Mouse (Mus musculus) myocyte (in vitro differentiated cells): ENCODE measurements around the gene Lrif1. TPM values are rescaled to one million over a fixed set of nuclear protein-coding genes. Genes with fewer than 3 reads are reported as not detected.
"Not testable (repeated sequence)": the region's sequence is repeated elsewhere in the genome, so short reads cannot be mapped to it uniquely, and the experiment has no call there.

Source experiments
- H3K27me3 ChIP-seq: one replicate; pipeline ENCODE4 v1.6.1; 2011; ENCODE audit not compliant: control insufficient read depth, insufficient read depth, insufficient read length
- H3K36me3 ChIP-seq: one replicate; pipeline ENCODE4 v1.6.1; 2011; ENCODE audit not compliant: control insufficient read depth, insufficient read depth
- H3K4me2 ChIP-seq: one replicate; pipeline ENCODE4 v1.6.1; 2011; ENCODE audit warnings: low read depth, control low read depth
- H3K4me3 ChIP-seq: one replicate; pipeline ENCODE4 v1.5.1; 2011; ENCODE audit warnings: mild to moderate bottlenecking, control low read depth, moderate library complexity
- H3K79me2 ChIP-seq: one replicate; pipeline ENCODE4 v1.6.1; 2011; ENCODE audit not compliant: control insufficient read depth, insufficient read depth
- H3ac ChIP-seq: one replicate; pipeline ENCODE4 v1.6.1; 2011; ENCODE audit not compliant: control insufficient read depth, insufficient read length
- CEBPB ChIP-seq: IDR thresholded peaks from 2 replicates; pipeline ENCODE4 v1.6.1; 2011; ENCODE audit warnings: mild to moderate bottlenecking, moderate library complexity; ENCODE audit not compliant: poor library complexity, insufficient read depth, severe bottlenecking
- E2F4 ChIP-seq: IDR thresholded peaks from one replicate; pipeline ENCODE4 v1.6.1; 2011; ENCODE audit warnings: mild to moderate bottlenecking, control low read depth, moderate library complexity; ENCODE audit not compliant: insufficient read depth
- MAX ChIP-seq: IDR thresholded peaks from one replicate; pipeline ENCODE4 v1.6.1; 2011; ENCODE audit warnings: low read depth, mild to moderate bottlenecking, control low read depth
- MYOD1 ChIP-seq, 3 experiments: IDR thresholded peaks; one replicate each; pipeline ENCODE4 v1.6.1; 2011; ENCODE audit warnings: control low read depth in 2 of 3, low read depth in 2 of 3, mild to moderate bottlenecking in 2 of 3, moderate library complexity in 1 of 3; ENCODE audit not compliant: insufficient read length in 2 of 3, control insufficient read depth in 1 of 3
- MYOG ChIP-seq, 3 experiments: IDR thresholded peaks; one replicate each; pipeline ENCODE4 v1.6.1; 2011; ENCODE audit warnings: control low read depth in 2 of 3, low read depth in 2 of 3, mild to moderate bottlenecking in 2 of 3; ENCODE audit not compliant: insufficient read length in 2 of 3, control insufficient read depth in 1 of 3, insufficient read depth in 1 of 3
- POLR2A ChIP-seq: IDR thresholded peaks from one replicate; pipeline ENCODE4 v1.6.1; 2011; ENCODE audit warnings: low read depth, mild to moderate bottlenecking, control low read depth, moderate library complexity; ENCODE audit not compliant: insufficient read length
- POLR2AphosphoS2 ChIP-seq: IDR thresholded peaks from one replicate; pipeline ENCODE4 v1.6.1; 2011; ENCODE audit warnings: low read depth, control low read depth; ENCODE audit not compliant: insufficient read length
- REST ChIP-seq: IDR thresholded peaks from one replicate; pipeline ENCODE4 v1.6.1; 2011; ENCODE audit warnings: mild to moderate bottlenecking, control low read depth, moderate library complexity; ENCODE audit not compliant: insufficient read depth, insufficient read length
- SRF ChIP-seq: IDR thresholded peaks from one replicate; pipeline ENCODE4 v1.6.1; 2011; ENCODE audit warnings: low read depth; ENCODE audit not compliant: control insufficient read depth, insufficient read length
- TCF12 ChIP-seq: IDR thresholded peaks from one replicate; pipeline ENCODE4 v1.6.1; 2011; ENCODE audit warnings: mild to moderate bottlenecking, control low read depth; ENCODE audit not compliant: poor library complexity, insufficient read depth, severe bottlenecking
- TCF3 ChIP-seq: IDR thresholded peaks from one replicate; pipeline ENCODE4 v1.6.1; 2011; ENCODE audit warnings: low read depth, control low read depth; ENCODE audit not compliant: insufficient read length
- USF1 ChIP-seq: IDR thresholded peaks from one replicate; pipeline ENCODE4 v1.6.1; 2011; ENCODE audit warnings: low read depth, mild to moderate bottlenecking, control low read depth, moderate library complexity
- polyA plus RNA-seq: library from polyadenylated mRNA; unstranded; fragments of >200 nt; fragmentation: generic; extraction: Trizol; gene quantifications from one replicate; pipeline ENCODE4 v1.2.1, GENCODE M21; 2012; ENCODE audit warnings: missing spikeins

Gene Lrif1
- 9.7 TPM for polyA plus RNA-seq

DNA sequence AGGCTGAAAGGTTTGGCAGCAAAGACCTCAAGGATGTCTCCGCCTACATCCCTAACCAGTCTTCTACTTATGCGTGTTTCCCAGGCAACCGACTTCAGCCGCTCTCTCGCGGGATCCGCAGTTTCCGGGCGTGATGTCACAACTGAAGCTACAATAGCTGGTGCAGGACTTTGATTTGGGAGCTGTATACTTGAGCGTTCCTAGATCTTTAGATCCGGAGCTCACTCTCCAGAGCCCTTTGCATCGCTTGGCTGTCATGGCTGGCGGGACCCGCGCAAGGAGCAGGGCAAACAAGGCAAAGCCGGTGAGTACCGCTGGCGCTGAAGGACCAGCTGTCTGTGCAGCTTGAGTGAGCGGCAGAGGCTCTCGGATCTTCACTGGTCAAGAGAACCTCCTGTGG, at the start of gene Lrif1:
Gene Lrif1, plus strand, starts transcription at position 158 of the 400 bp plus-strand sequence.
- H3K27me3 ChIP-seq = no peaks in the 10 kb centered on the region
- no peak for TF ChIP-seq TCF3
- no peak for TF ChIP-seq MAX
- no peak for TF ChIP-seq USF1
- TF ChIP-seq MYOD1 (IDR thresholded peaks at IDR 0.05; ENCODE audit: control insufficient read depth in 1 of 3, insufficient read length in 2 of 3, low read depth in 2 of 3) = peak in 1 of 3 experiments; percentile 3
- TF ChIP-seq MYOG (IDR thresholded peaks at IDR 0.05; ENCODE audit: control insufficient read depth in 1 of 3, insufficient read depth in 1 of 3, insufficient read length in 2 of 3, low read depth in 2 of 3) = no peak
- TF ChIP-seq CEBPB = no peak
- TF ChIP-seq E2F4 = no peak
- no peak for TF ChIP-seq SRF
- TF ChIP-seq REST = no peak
- no peak for TF ChIP-seq POLR2AphosphoS2
- TF ChIP-seq POLR2A = peak; percentile 35
- TF ChIP-seq TCF12 = no peak
- H3K36me3 ChIP-seq = no peaks in the 10 kb centered on the region
- H3K4me2 ChIP-seq = peak within 1 kb of the TSS; percentile 66
- H3K79me2 ChIP-seq = no peaks in the 10 kb centered on the region
- H3ac ChIP-seq = no peak within 1 kb of the TSS
- peak within 1 kb of the TSS; percentile 33 for H3K4me3 ChIP-seq

DNA sequence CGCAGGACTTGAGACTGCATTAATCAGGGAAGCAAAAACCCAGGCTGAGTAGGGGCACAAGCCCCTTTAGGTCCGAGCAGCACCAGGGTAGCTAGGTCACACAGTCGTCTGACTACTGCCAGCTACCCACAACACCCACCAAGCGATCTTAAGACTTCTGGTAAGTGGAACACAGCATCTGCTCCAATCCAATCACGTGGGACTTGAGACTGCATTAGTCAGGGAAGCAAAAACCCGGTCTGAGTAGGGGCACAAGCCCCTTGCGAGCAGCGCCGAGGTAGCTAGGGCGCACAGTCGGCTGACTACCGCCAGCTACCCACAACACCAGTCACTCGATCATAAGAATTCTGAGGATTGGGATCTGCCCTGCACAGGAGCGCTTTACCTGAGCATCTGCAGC, 12.0 kb upstream of the Lrif1 start:
- H3K27me3 ChIP-seq, H3ac ChIP-seq, H3K4me3 ChIP-seq, H3K4me2 ChIP-seq, H3K79me2 ChIP-seq, H3K36me3 ChIP-seq: not testable (repeated sequence)

DNA sequence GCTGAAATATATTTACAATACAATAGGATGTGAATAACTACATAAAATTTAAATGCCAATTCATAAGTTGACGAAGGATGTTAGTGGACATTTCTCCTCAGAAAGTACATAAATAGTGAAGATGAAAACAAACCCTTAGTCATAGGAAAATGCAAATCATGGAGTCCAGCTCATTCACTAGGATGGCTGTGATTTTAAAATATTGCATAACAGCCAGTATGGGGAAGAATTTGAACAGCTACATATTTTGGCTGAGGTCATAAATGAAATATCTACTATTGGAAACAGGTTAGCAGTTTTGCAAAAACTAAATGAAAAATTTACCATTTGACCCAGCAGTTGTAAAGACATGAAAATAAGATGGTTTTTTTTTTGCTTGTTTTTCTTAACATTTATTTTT, 594 bp downstream of the Lrif1 start:
- no peaks in the 10 kb centered on the region for H3K27me3 ChIP-seq
- peak overlapping the region; percentile 33 for H3K4me3 ChIP-seq
- H3ac ChIP-seq = no peak overlapping the region
- no peak for TF ChIP-seq USF1
- TF ChIP-seq MYOD1 (IDR thresholded peaks at IDR 0.05; ENCODE audit: control insufficient read depth in 1 of 3, insufficient read length in 2 of 3, low read depth in 2 of 3) = no peak
- no peak for TF ChIP-seq SRF
- TF ChIP-seq MAX = no peak
- TF ChIP-seq POLR2AphosphoS2 = no peak
- TF ChIP-seq CEBPB = no peak
- no peak for TF ChIP-seq POLR2A
- TF ChIP-seq TCF3 = no peak
- no peak for TF ChIP-seq MYOG (IDR thresholded peaks at IDR 0.05; ENCODE audit: control insufficient read depth in 1 of 3, insufficient read depth in 1 of 3, insufficient read length in 2 of 3, low read depth in 2 of 3)
- peak overlapping the region; percentile 66 for H3K4me2 ChIP-seq
- H3K36me3 ChIP-seq = no peaks in the 10 kb centered on the region
- no peaks in the 10 kb centered on the region for H3K79me2 ChIP-seq

- Histone ChIP-seq H3K27me3 (no peaks in the 10 kb centered on the region), H3K4me2 (peak overlapping the region; percentile 82), H3K79me2 (peaks cover 36% of the 10 kb centered on the region), H3K36me3 (no peaks in the 10 kb centered on the region), H3ac (peak overlapping the region; percentile 64), H3K4me3 (peak overlapping the region; percentile 85)
- peak; percentile 58 for TF ChIP-seq POLR2A
- peak; percentile 73 for TF ChIP-seq POLR2AphosphoS2
- peak; percentile 28; the same call in 1 of the 2 replicates for TF ChIP-seq CEBPB
- no peak for TF ChIP-seq MYOG (IDR thresholded peaks at IDR 0.05; ENCODE audit: control insufficient read depth in 1 of 3, insufficient read depth in 1 of 3, insufficient read length in 2 of 3, low read depth in 2 of 3)
- TF ChIP-seq MYOD1 (IDR thresholded peaks at IDR 0.05; ENCODE audit: control insufficient read depth in 1 of 3, insufficient read length in 2 of 3, low read depth in 2 of 3) = no peak
These were observed 36.7 kb downstream of the Lrif1 start for GRCm38 (mm10) chr3:106721397-106722027.

GRCm38 (mm10) chr3:106722028-106722945, 37.5 kb downstream of the Lrif1 start:
- Histone ChIP-seq H3ac (peak overlapping the region; percentile 64), H3K4me3 (peak overlapping the region; percentile 85), H3K27me3 (no peaks in the 10 kb centered on the region), H3K36me3 (no peaks in the 10 kb centered on the region), H3K4me2 (peak overlapping the region; percentile 82), H3K79me2 (peaks cover 44% of the 10 kb centered on the region)
- peak in 2 of 3 experiments; percentile 70 to 80 for TF ChIP-seq MYOG (IDR thresholded peaks at IDR 0.05; ENCODE audit: control insufficient read depth in 1 of 3, insufficient read depth in 1 of 3, insufficient read length in 2 of 3, low read depth in 2 of 3)
- peak; percentile 77 for TF ChIP-seq POLR2A
- TF ChIP-seq SRF = no peak
- TF ChIP-seq USF1 = peak; percentile 63
- TF ChIP-seq E2F4 = no peak
- TF ChIP-seq MYOD1 (IDR thresholded peaks at IDR 0.05; ENCODE audit: control insufficient read depth in 1 of 3, insufficient read length in 2 of 3, low read depth in 2 of 3) = peak in 2 of 3 experiments; percentile 69 to 71
- TF ChIP-seq TCF12 = no peak
- TF ChIP-seq REST = no peak
- TF ChIP-seq POLR2AphosphoS2 = peak; percentile 71
